Mouse (Mus musculus) NIH3T3 (cell line): ENCODE measurements around the gene Sdc4.

Experiments used
- DNase-seq: peaks from one replicate; pipeline ENCODE4 v3.0.0-alpha.2; 2012; ENCODE audit warnings: low read depth

Sdc4 gene

DNA sequence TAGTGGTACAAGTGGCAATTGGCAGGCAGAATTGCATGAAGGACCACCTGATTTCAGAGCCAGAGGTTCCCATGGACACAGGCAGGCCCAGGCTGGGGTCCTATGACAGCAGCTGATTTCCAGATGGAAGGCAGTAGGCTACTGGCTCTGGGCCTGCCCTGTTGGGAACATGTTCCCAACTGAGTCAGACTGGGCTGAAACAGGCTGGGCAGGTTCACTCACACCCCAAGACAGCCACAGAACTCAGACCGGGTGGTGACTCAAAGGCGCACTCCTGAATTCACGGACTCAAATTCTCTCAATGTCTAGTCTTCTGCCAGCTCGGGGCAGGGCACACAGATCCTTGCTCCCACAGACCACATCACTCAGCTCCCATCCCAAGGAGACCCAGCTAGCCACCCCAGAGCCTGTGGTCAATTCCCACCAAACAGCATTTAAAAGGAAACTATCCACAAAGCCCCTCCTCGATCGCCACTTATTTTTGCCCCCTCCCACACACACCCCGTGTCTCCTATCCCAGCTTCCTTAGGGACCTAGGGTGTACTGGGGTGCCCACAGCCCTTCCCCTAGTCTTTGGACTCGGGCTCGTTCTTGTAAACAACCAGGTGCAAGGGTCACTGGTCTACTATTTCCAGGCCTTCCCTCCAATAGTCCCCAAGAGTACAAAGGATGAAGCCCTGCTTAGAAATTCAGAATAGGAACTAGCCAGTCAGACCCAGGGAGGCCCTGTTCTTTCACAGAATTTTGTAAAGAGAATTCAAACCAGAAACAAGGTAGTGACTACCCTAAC lies 11.8 kb downstream of the Sdc4 start:
- DNase-seq = peak; percentile 74

GRCm38 (mm10) chr2:164430697-164431096 lies 13.0 kb downstream of the Sdc4 start:
- DNase-seq = no peak

- DNase-seq = no peak
Measured at GRCm38 (mm10) chr2:164429881-164430615, 13.6 kb downstream of the Sdc4 start.

- no peak for DNase-seq
Measured at GRCm38 (mm10) chr2:164428451-164428850, 15.2 kb downstream of the Sdc4 start.

DNA sequence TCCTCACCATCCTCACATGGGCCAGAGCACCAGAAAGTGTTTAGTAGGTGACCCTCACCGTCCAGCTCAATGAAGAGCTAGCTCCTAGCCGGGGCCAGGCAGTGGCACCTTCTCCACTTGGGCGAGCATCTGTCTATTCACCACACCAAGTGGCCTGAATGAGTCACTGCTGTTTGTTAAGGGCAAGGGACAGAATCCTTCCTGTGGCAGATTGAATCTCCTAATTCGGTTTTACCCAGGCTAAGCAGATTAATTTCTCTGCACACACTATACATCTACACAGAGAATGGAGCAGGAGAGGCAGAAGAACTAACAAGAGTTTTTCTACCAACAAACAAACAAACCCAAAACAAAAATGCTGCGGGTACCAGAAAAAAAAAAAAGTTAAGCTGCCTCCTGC lies 16.7 kb downstream of the Sdc4 start:
- DNase-seq = no peak

GRCm38 (mm10) chr2:164426121-164426520 lies 17.6 kb downstream of the Sdc4 start:
- DNase-seq = no peak

GRCm38 (mm10) chr2:164425401-164425800 lies 18.3 kb downstream of the Sdc4 start:
- DNase-seq = no peak

DNA sequence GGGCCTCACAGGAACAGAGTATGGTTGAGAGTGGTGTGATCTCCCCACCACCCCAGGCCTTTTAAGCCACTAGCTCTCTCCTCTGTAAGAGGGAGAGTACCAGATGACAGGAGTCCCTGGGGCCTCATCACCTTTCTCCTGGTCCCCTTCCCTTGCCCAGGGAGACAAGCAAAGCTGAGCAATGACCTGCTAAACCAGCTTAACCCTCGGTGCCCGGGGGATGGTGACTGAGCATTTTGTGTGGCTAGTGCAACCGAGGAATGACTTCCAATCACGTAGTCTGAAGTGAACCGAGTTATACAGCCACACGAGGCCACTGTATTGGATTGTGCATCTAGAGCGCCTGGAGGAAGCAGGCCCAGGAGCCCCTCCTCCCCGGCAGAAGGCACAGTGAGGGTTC lies 19.3 kb downstream of the Sdc4 start:
- no peak for DNase-seq

DNA sequence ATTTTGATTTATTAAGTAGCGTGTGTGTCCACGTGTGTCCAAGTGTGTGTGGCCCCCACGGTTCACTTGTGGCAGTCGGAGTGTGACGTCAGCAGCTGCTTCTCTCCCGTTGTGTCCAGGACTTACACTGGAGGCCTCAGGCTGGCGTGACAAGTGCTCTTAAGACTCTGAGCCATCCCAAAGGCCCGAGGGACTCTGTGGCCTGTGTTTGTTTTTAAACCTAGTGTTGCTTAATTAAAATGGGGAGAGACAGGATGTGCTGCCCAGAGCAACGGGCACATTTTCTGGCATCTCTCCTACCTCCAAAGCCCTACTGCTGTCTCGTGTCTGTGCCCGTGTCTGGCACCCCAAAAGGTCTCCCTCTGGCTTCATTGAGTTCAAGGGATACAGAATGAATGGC lies 20.2 kb downstream of the Sdc4 start:
- no peak for DNase-seq

GRCm38 (mm10) chr2:164422675-164423393 lies 20.9 kb downstream of the Sdc4 start:
- DNase-seq = no peak

- no peak for DNase-seq
Measured at GRCm38 (mm10) chr2:164421979-164422378, 21.7 kb downstream of the Sdc4 start.

- no peak for DNase-seq
Measured at GRCm38 (mm10) chr2:164421306-164421705, 22.4 kb downstream of the Sdc4 start.

GRCm38 (mm10) chr2:164419489-164419888 lies 24.2 kb downstream of the Sdc4 start:
- DNase-seq = peak; percentile 52

- no peak for DNase-seq
Measured at GRCm38 (mm10) chr2:164418308-164418875, 25.3 kb downstream of the Sdc4 start.

GRCm38 (mm10) chr2:164417198-164417597 lies 26.5 kb downstream of the Sdc4 start:
- DNase-seq = peak; percentile 85

DNA sequence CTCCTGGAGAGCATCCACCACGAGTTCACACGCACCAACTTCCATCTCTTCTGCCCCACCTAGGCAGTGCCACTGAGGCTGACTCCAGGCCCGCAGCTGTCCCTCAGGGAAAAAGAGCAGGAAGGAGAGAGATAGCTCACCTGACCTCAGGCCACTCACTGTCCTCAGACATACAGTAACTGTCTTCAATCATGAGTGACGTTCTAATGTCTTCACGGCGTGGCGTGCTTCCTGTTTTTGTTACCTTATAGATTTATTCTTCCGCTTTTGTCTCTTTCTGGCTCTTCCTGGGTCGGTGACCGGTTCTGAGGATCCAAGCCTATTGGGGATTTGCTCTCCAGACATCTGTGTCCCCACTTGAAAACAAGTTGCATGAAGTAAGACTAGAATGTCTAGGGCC lies 29.1 kb downstream of the Sdc4 start:
- DNase-seq = no peak

- DNase-seq = no peak
Measured at GRCm38 (mm10) chr2:164414167-164414566, 29.5 kb downstream of the Sdc4 start.

DNA sequence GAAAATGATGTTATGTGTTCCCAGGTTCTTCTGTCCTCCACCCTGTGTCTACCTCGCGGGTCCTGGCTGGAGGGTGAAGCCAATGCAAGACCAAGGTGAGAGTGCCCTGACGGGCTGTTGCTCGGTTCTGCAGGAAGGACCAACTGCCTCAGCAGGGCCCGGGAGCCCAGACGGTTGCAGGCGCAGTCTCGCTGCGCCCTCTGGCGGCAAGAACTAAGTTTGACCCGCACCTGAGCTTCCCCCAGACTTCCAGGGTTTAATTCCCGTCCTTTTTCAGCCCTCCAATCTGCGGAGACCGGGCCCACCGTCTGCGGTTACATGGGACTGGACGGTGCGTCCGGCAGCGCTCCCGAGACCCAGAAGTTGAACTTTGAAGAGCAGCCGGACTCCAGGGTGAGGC lies 36.0 kb downstream of the Sdc4 start:
- DNase-seq = peak; percentile 91

- no peak for DNase-seq
Measured at GRCm38 (mm10) chr2:164405519-164405918, 38.2 kb downstream of the Sdc4 start.

- DNase-seq = no peak
Measured at GRCm38 (mm10) chr2:164405060-164405459, 38.6 kb downstream of the Sdc4 start, which contains the start of gene Matn4. Gene Matn4, minus strand, starts transcription at chr2:164405160.

DNA sequence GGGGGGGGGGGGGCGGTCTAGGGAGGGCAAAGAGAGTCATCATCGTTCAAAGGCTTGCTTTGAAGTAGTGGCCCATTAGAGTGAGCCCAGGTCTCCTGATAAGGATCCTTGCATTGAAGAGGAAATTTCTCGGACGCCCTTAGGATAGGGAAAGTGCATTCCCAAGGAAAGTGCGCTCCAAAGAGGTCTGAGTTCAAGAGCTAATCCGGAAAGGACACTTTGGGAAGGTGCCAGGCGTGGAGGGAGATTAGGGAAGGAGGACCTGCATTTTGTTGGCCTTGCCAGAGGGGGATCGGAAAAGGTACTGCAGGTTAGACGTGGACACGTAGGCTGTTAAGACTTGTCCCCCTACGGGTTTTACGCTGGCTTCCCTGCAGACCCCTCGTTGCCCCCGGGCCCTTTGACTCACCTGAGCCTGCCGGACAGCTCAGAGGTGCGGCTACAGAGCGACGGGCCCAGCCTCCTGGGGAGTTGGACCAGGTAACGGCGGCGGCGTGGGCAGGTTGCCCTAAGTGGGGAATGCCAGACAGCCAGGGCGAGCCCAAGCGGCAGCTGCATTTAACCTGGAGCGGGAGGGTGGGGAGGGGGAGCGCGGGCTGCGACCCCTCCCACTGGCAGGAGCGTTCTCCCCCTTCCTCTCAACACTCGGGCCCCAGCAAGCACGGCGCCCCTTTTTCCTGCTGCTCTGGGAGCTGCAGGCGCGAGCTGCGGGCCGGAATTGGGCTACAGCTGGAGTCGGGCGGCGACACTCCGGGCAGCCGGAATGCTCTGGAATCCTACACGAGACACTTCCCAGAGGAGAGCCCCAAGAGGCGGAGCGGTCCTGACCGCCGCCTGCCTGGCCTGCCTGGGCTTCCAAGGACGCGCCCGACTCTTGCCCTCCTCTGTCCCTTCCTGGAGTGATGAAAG lies 39.4 kb downstream of the Sdc4 start:
- no peak for DNase-seq
